Mouse (Mus musculus) hindbrain, embryonic 14.5 days (tissue): ENCODE results near the gene Rbms1. TPM values are rescaled to one million over a fixed set of nuclear protein-coding genes. Genes with fewer than 3 reads are reported as not detected.
"Not testable (repeated sequence)": the region's sequence is repeated elsewhere in the genome, so short reads cannot be mapped to it uniquely, and the experiment has no call there.

Experiments used
- ATAC-seq: fragments of 200-750 bp; cut with Nextera tagmentation; 2 replicates; pipeline ENCODE4 v1.8.0; 2017; ENCODE audit warnings: moderate number of reproducible peaks, mild to moderate bottlenecking, moderate TSS enrichment, moderate library complexity; ENCODE audit not compliant: low FRiP score
- DNase-seq: peaks from one replicate; pipeline ENCODE4 v3.0.0-alpha.2; 2015; ENCODE audit warnings: low spot score
- H3K27ac ChIP-seq: fragments of 300-500 bp; sonication (generic); 2 replicates; pipeline ENCODE4 v1.5.1; 2014; ENCODE audit warnings: mild to moderate bottlenecking, moderate library complexity
- H3K27me3 ChIP-seq: fragments of 300-500 bp; sonication (generic); 2 replicates; pipeline ENCODE4 v1.6.1; 2014; ENCODE audit warnings: mild to moderate bottlenecking, low read length, mixed read lengths; ENCODE audit not compliant: control insufficient read depth, insufficient read depth
- H3K36me3 ChIP-seq: fragments of 300-500 bp; sonication (generic); replicated peaks from 2 replicates; pipeline ENCODE4 v1.6.1; 2014; ENCODE audit not compliant: control insufficient read depth, insufficient read depth
- H3K4me1 ChIP-seq: fragments of 300-500 bp; sonication (generic); replicated peaks from 2 replicates; pipeline ENCODE4 v1.6.1; 2014; ENCODE audit warnings: antibody characterized with exemption, low read length, mixed read lengths; ENCODE audit not compliant: control insufficient read depth, insufficient read depth
- H3K4me2 ChIP-seq: fragments of 300-500 bp; sonication (generic); replicated peaks from 2 replicates; pipeline ENCODE4 v1.6.1; 2014; ENCODE audit warnings: mild to moderate bottlenecking, moderate library complexity
- H3K4me3 ChIP-seq: fragments of 300-500 bp; sonication (generic); replicated peaks from 2 replicates; pipeline ENCODE4 v1.5.1; 2014; ENCODE audit warnings: mild to moderate bottlenecking, low read length
- H3K9ac ChIP-seq: fragments of 300-500 bp; sonication (generic); 2 replicates; pipeline ENCODE4 v1.6.1; 2014
- H3K9me3 ChIP-seq: fragments of 300-500 bp; sonication (generic); 2 replicates; pipeline ENCODE4 v1.6.1; 2016; ENCODE audit warnings: low read length; ENCODE audit not compliant: control insufficient read depth
- WGBS: fragments of 180-500 bp; shearing (Covaris S2); extraction: QIAGEN DNeasy Blood & Tissue Kit; methylation state at CpG from one replicate; pipeline ENCODE4 v1.1.7; 2014; 5-methylcytosine and 5-hydroxymethylcytosine counted together
- polyA plus RNA-seq: library from polyadenylated mRNA; unstranded; fragments of >200 nt; fragmentation: Nextera tagmentation; extraction: Ambion mirVana; gene quantifications from 2 replicates; pipeline ENCODE4 v1.2.1, GENCODE M21; 2014

The Rbms1 gene
- polyA plus RNA-seq, 1 experiment from 2014 or later = 64.9 TPM

- H3K4me2 ChIP-seq = no peak overlapping the region
- H3K4me3 ChIP-seq = no peak overlapping the region
- H3K27ac ChIP-seq = no peak overlapping the region
- no peaks in the 10 kb centered on the region for H3K27me3 ChIP-seq
- H3K4me1 ChIP-seq = 0 out of 2 replicates have a peak, but pooled peaks cover 7% of the 10 kb centered on the region
- WGBS = 71% methylated on average over 7 of the region's 7 CpGs
- no peak overlapping the region for H3K9ac ChIP-seq
- ATAC-seq (no peak), DNase-seq (no peak)
- no peaks in the 10 kb centered on the region for H3K9me3 ChIP-seq
- H3K36me3 ChIP-seq = no peaks in the 10 kb centered on the region
Observed at GRCm38 (mm10) chr2:60834293-60834692, 128.7 kb downstream of the Rbms1 start.

DNA sequence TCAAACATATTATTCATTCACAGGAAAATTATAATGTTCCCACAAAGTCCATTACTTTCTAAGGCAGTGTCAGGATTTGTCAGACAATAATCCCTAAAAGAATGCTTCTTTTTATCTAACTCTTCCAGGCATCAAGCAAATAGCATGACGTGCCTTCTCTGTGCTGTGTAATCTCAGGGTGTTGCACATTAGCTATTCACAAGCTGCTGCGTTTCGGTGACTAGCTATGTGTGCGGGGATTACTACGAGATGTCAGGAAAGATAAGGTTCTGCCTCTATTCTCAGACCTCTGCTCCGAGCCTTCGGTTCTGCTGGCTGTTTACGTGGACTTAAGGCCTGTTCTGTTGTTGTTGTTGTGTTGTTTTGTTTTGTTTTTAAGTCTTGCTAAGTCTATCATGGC, 130.7 kb downstream of the Rbms1 start:
- Histone ChIP-seq H3K36me3 (no peaks in the 10 kb centered on the region), H3K9ac (no peak overlapping the region), H3K4me1 (0 out of 2 replicates have a peak, but pooled peaks cover 7% of the 10 kb centered on the region), H3K9me3 (no peaks in the 10 kb centered on the region), H3K4me2 (no peak overlapping the region), H3K27ac (no peak overlapping the region), H3K27me3 (no peaks in the 10 kb centered on the region), H3K4me3 (no peak overlapping the region)
- DNase-seq (no peak), ATAC-seq (no peak)
- 71% methylated on average over 8 of the region's 8 CpGs for WGBS

GRCm38 (mm10) chr2:60830464-60830863, 132.5 kb downstream of the Rbms1 start:
- ATAC-seq, H3K4me1 ChIP-seq, DNase-seq, H3K4me3 ChIP-seq, H3K27ac ChIP-seq, H3K27me3 ChIP-seq, H3K36me3 ChIP-seq, H3K9me3 ChIP-seq, H3K4me2 ChIP-seq, H3K9ac ChIP-seq: not testable (repeated sequence)
- 54% methylated on average over 1 of the region's 1 CpGs for WGBS

DNA sequence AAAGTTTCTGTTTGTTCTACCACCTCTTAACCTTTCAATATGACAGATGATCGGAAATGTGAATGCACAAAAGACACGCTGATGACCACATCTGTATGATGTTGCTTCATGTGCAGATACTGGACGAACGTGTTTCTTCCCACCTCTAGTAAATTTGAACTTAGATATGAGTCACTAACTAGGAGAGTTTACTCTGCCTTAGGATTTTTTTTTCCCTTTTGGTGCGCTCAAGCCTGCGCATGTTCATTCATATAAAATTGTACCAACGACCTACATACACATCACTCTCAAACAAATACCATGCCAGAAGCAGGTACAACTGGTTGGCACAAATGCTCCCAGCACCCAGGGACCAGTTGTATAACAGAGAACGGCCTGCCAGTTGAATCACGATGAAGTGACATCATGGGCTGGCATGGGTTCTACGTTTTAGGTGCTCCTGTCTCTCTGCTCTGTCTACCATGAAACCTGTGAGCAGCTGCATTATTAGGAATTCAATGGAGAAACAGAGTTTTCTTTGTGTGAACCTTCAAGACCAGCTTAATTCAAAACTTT, 134.0 kb downstream of the Rbms1 start:
- H3K4me1 ChIP-seq = 0 out of 2 replicates have a peak, but pooled peaks cover 3% of the 10 kb centered on the region
- no peak overlapping the region for H3K9ac ChIP-seq
- H3K27ac ChIP-seq = no peak overlapping the region
- no peak overlapping the region for H3K4me2 ChIP-seq
- no peaks in the 10 kb centered on the region for H3K36me3 ChIP-seq
- no peak for ATAC-seq
- H3K27me3 ChIP-seq = no peaks in the 10 kb centered on the region
- H3K9me3 ChIP-seq = no peaks in the 10 kb centered on the region
- no peak for DNase-seq
- no peak overlapping the region for H3K4me3 ChIP-seq
- 90% methylated on average over 10 of the region's 10 CpGs for WGBS

DNA sequence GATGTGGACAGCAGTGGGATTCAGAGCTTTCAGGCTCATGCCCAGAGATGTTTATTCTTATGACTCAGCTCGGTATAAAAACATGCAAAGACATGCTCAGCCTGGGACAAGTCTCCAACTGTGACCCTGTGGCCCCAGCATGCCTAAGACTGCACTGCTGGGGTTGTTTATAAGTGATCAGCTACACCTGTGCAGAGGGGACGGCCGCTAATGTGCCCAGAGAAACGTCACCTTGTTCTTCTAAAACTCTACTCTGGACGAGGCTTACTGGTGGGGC, 135.9 kb downstream of the Rbms1 start:
- Histone ChIP-seq H3K27me3 (no peaks in the 10 kb centered on the region), H3K27ac (no peak overlapping the region), H3K4me1 (0 out of 2 replicates have a peak, but pooled peaks cover 3% of the 10 kb centered on the region), H3K4me3 (no peak overlapping the region), H3K9ac (no peak overlapping the region), H3K36me3 (no peaks in the 10 kb centered on the region), H3K4me2 (no peak overlapping the region), H3K9me3 (no peaks in the 10 kb centered on the region)
- DNase-seq = no peak
- 82% methylated on average over 5 of the region's 5 CpGs for WGBS
- ATAC-seq = no peak

DNA sequence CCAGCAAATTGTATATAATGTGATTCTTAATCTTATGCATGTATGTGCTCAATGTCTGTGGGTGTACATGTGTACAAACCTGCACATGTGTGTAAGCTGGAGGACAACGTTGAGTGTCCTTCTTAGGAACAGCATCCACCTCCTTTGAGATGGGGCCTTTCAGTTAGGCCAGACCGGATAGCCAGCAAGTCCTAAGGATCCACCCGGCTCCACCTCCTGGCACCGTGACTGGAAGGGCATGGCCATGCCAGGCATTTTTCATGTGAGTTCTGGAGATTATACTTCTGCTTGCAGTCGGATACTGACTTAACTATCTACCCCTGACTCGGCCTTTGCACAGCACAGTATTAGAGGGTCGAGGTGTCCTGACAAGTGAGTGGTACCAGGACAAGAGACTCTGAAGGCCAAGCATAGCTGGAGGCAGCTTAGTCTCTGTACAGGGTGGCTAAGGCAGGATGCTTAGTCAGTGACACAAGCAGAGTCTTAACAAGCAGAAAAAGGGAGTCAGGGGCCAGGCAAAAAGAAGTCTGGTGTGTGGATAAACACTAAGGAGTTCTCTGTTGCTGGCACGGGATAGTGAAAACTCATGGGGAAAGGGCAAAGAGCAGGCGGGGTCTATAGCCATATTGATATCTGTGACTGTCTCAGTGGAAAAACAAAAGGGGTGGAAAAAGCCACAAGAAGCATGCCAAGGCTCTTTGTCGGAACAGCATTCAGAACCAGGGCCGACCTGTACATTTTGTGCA, 136.4 kb downstream of the Rbms1 start:
- Histone ChIP-seq H3K4me3 (no peak overlapping the region), H3K4me1 (0 out of 2 replicates have a peak, but pooled peaks cover 3% of the 10 kb centered on the region), H3K4me2 (no peak overlapping the region), H3K9me3 (no peaks in the 10 kb centered on the region), H3K9ac (no peak overlapping the region), H3K27me3 (no peaks in the 10 kb centered on the region), H3K27ac (no peak overlapping the region), H3K36me3 (no peaks in the 10 kb centered on the region)
- DNase-seq = no peak
- ATAC-seq = no peak
- 83% methylated on average over 11 of the region's 11 CpGs for WGBS

GRCm38 (mm10) chr2:60825690-60826089, 137.3 kb downstream of the Rbms1 start:
- Histone ChIP-seq H3K9me3 (no peaks in the 10 kb centered on the region), H3K27ac (no peak overlapping the region), H3K4me2 (no peak overlapping the region), H3K4me3 (no peak overlapping the region), H3K36me3 (no peaks in the 10 kb centered on the region), H3K4me1 (0 out of 2 replicates have a peak, but pooled peaks cover 3% of the 10 kb centered on the region), H3K9ac (no peak overlapping the region), H3K27me3 (no peaks in the 10 kb centered on the region)
- DNase-seq (no peak), ATAC-seq (peak; percentile 43; the same call in 1 of the 2 replicates)
- WGBS = 55% methylated on average over 4 of the region's 4 CpGs

DNA sequence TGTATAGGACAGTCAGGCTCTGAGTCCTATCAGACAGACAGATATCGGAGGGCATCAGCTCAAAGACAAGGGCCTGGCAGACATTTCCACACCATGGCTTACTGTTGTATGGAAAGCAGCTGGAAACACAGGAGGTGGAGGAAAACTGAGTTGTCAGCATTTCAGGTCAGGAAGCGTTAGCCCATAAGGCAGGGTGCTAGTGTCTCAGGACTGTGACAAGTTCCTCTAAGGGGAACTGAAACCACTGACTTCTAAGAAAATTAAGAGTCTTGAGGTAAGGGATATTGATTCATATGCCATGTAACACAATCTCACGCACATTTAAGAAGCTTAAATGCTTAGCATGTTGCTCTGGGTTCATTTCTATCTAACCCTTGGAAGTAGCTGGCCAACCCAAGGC, 141.4 kb downstream of the Rbms1 start:
- 0 out of 2 replicates have a peak, but pooled peaks cover 3% of the 10 kb centered on the region for H3K4me1 ChIP-seq
- DNase-seq (no peak), ATAC-seq (no peak)
- no peak overlapping the region for H3K9ac ChIP-seq
- H3K9me3 ChIP-seq = no peaks in the 10 kb centered on the region
- no peak overlapping the region for H3K4me3 ChIP-seq
- no peak overlapping the region for H3K27ac ChIP-seq
- H3K4me2 ChIP-seq = no peak overlapping the region
- no peaks in the 10 kb centered on the region for H3K27me3 ChIP-seq
- WGBS = 92% methylated on average over 3 of the region's 3 CpGs
- no peaks in the 10 kb centered on the region for H3K36me3 ChIP-seq

DNA sequence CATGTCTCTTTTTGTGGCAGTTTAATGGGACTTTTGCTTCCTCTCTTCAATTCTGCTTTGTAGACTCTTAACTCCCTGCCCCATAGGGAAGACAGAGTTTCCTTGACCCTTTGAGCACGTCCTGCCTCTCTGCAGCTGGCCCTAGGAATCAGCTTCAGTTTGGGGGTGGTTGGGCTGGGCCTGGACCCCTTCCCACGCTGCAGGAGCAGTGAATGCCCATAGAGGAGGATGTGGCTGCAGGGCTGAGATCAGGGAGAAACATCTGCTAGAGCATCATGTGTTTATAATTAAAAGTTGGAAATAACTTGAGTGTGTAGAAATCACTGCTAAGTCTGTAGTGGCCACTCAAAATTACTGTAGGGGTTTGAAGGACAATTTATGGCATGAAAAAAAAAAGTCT, 144.4 kb downstream of the Rbms1 start:
- Histone ChIP-seq H3K9ac (no peak overlapping the region), H3K27ac (no peak overlapping the region), H3K36me3 (no peaks in the 10 kb centered on the region), H3K9me3 (no peaks in the 10 kb centered on the region), H3K4me1 (peaks cover 4% of the 10 kb centered on the region; the same call in 1 of the 2 replicates), H3K4me2 (no peak overlapping the region), H3K27me3 (no peaks in the 10 kb centered on the region), H3K4me3 (no peak overlapping the region)
- DNase-seq (no peak), ATAC-seq (no peak)
- WGBS = 29% methylated on average over 2 of the region's 2 CpGs
